ENCODE assay signal across 8 mouse cellular contexts in genomic region chr6:5093516-5093915, GRCm38 (mm10).
DNase-seq lines count a peak whose midpoint lies in the region; ATAC-seq and TF ChIP-seq lines count a peak whose summit lies in the region.

No protein-coding gene starts in this region.

- intact Hi-C loops in left cerebral cortex, postnatal 4 days (cut with DNase I) = no loop called here

- DNase-seq in hindbrain, postnatal 0 days (ENCODE audit: low spot score) = no peak
- peak; percentile 59 to 64 for DNase-seq in adrenal gland, postnatal 36 days
- DNase-seq in left cerebral cortex, postnatal 4 days = peak; percentile 23

- 71% methylated on average over 4 of the region's 4 CpGs for WGBS in hindbrain, postnatal 0 days
- WGBS in hindbrain, embryonic 13.5 days = 67% methylated on average over 4 of the region's 4 CpGs
- 14% methylated on average over 4 of the region's 4 CpGs for WGBS in heart, embryonic 15.5 days

- H3K9ac ChIP-seq in hindbrain, postnatal 0 days (replicated peaks; ENCODE audit: low read length) = no peak overlapping the region
- H3K9ac ChIP-seq in hindbrain, embryonic 13.5 days = no peak overlapping the region
- no peak overlapping the region for H3K9ac ChIP-seq in heart, embryonic 15.5 days

- no peaks in the 10 kb centered on the region for H3K9me3 ChIP-seq in hindbrain, postnatal 0 days (ENCODE audit: low read length)
- H3K9me3 ChIP-seq in hindbrain, embryonic 13.5 days = no peaks in the 10 kb centered on the region
- H3K9me3 ChIP-seq in heart, embryonic 15.5 days (replicated peaks) = no peaks in the 10 kb centered on the region

- no peaks in the 10 kb centered on the region for H3K4me1 ChIP-seq in hindbrain, postnatal 0 days (ENCODE audit: insufficient read depth, low read length)
- H3K4me1 ChIP-seq in hindbrain, embryonic 13.5 days (replicated peaks) = peaks cover 7% of the 10 kb centered on the region
- H3K4me1 ChIP-seq in heart, embryonic 15.5 days (replicated peaks) = peaks cover 6% of the 10 kb centered on the region; the same call in 1 of the 2 replicates

- TF ChIP-seq CTCF in hindbrain, postnatal 0 days (IDR thresholded peaks at IDR 0.05; ENCODE audit: low read depth) = no peak

- H3K4me3 ChIP-seq in hindbrain, postnatal 0 days (ENCODE audit: low read length) = no peak overlapping the region
- no peak overlapping the region for H3K4me3 ChIP-seq in hindbrain, embryonic 13.5 days
- H3K4me3 ChIP-seq in heart, embryonic 15.5 days = no peak overlapping the region

- H3K4me2 ChIP-seq in hindbrain, postnatal 0 days (ENCODE audit: low read depth, low read length) = no peak overlapping the region
- no peak overlapping the region for H3K4me2 ChIP-seq in hindbrain, embryonic 13.5 days
- no peak overlapping the region for H3K4me2 ChIP-seq in heart, embryonic 15.5 days

- H3K27ac ChIP-seq in hindbrain, postnatal 0 days = no peak overlapping the region
- no peak overlapping the region for H3K27ac ChIP-seq in hindbrain, embryonic 13.5 days
- H3K27ac ChIP-seq in heart, embryonic 15.5 days = peak overlapping the region; percentile 57

- 0 out of 2 replicates have a peak, but pooled peaks have one; percentile 21 for ATAC-seq in hindbrain, postnatal 0 days
- ATAC-seq in hindbrain, embryonic 13.5 days (ENCODE audit: low FRiP score) = no peak
- peak; percentile 67 for ATAC-seq in heart, embryonic 15.5 days (replicated peaks; ENCODE audit: insufficient number of reproducible peaks, insufficient read depth, low FRiP score, low read depth)
- peak; percentile 50 for ATAC-seq in monocyte, adult 5-6 weeks (replicated peaks; ENCODE audit: insufficient number of reproducible peaks, low FRiP score, low TSS enrichment, poor library complexity, severe bottlenecking)
- ATAC-seq in cerebellum, adult (ENCODE audit: insufficient number of reproducible peaks, low FRiP score, low TSS enrichment) = no peak
- no peak for ATAC-seq in erythroblast, adult 5-6 weeks (replicated peaks; ENCODE audit: low FRiP score, poor library complexity, severe bottlenecking)

- H3K27me3 ChIP-seq in hindbrain, postnatal 0 days (ENCODE audit: insufficient read depth, low read length) = no peaks in the 10 kb centered on the region
- no peaks in the 10 kb centered on the region for H3K27me3 ChIP-seq in hindbrain, embryonic 13.5 days
- no peaks in the 10 kb centered on the region for H3K27me3 ChIP-seq in heart, embryonic 15.5 days

- H3K36me3 ChIP-seq in hindbrain, postnatal 0 days (ENCODE audit: insufficient read depth, low read length) = no peaks in the 10 kb centered on the region
- no peaks in the 10 kb centered on the region for H3K36me3 ChIP-seq in hindbrain, embryonic 13.5 days
- H3K36me3 ChIP-seq in heart, embryonic 15.5 days = no peaks in the 10 kb centered on the region

Comparison
In these comparisons a context has a peak if more than half of its experiments do, and no peak if none do; other contexts are left out.
1. ATAC-seq: peak in hindbrain, postnatal 0 days (single experiment), heart, embryonic 15.5 days (single experiment) and monocyte, adult 5-6 weeks (single experiment); none in hindbrain, embryonic 13.5 days (single experiment), cerebellum, adult (single experiment) and erythroblast, adult 5-6 weeks (single experiment).